Mouse (Mus musculus): ENCODE measurements around the gene Vps53. TPM values are rescaled to one million over a fixed set of nuclear protein-coding genes. Genes with fewer than 3 reads are reported as not detected.
A peak's percentile ranks its signal among the peaks of the same experiment; 100 is the strongest.
"Not testable (repeated sequence)": the region's sequence is repeated elsewhere in the genome, so short reads cannot be mapped to it uniquely, and the experiment has no call there.

Vps53 gene
- total RNA-seq (2021): 43.1 and 55.1 TPM in 2 replicates
- long read RNA-seq, transcript Vps53-201 (22 exons, 2,833 nt): major isoform, 16 of 25 reads
- long read RNA-seq, partial matches to known transcripts: 3 of 25 reads
- long read RNA-seq, other reads (novel, unspliced or antisense): 5 of 25 reads

DNA sequence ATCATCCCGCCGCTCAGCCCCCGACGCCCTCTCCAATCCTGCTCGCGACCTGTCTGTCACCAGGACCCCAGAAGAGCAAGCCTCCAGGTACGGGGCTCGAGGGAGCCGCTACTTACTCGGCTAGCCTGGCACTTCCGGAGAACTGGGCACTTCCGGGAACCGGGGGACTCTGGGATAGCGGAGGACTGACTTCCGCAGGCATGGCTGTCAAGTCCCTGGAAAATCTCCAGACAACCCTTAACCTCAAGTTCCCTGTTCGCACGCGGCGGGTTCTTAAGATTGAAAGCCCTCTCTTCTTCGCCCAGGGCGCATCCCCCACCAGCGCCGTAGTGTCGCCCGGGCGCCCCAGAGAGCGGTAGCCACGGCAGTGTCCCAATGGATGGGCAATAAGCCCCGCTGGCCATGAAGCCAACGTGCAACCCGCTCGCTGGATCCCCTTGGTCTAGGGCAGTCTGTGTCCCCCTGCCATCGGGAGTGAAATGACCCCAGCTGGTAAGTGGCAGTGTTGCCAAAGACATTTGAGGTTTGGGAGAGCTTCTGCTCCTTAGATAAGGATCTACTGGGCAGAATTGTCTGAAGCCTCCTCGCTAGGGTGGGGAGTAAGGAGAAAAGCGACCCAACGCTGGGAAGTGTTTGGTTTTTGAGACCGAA is at the start of gene Vps53, which contains the start of gene Fam57a:
Gene Vps53 (minus strand): TSS at position 153 of the 651 bp plus-strand sequence.
Gene Fam57a (plus strand): TSS at position 177 of the 651 bp plus-strand sequence.
- peak; percentile 89 for DNase-seq

DNA sequence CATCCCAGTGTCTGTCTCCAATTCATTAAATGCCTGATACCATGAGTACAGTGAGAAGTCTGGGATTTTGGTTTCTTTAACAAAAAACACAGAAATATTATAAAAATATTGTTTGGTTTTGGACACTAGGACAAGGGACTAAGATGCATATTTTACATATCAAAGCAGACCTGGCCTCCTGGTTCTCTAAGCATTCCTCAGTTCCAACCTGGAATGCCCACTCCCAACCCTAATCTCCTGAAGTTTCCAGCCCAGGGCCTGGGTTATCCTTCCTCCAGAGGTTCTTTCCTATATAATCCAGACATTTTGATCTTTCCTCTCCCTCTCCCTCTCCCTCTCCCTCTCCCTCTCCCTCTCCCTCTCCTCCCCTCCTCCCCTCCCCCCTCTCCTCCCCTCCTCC is 45.6 kb upstream of the Vps53 start:
- DNase-seq: no peak

DNA sequence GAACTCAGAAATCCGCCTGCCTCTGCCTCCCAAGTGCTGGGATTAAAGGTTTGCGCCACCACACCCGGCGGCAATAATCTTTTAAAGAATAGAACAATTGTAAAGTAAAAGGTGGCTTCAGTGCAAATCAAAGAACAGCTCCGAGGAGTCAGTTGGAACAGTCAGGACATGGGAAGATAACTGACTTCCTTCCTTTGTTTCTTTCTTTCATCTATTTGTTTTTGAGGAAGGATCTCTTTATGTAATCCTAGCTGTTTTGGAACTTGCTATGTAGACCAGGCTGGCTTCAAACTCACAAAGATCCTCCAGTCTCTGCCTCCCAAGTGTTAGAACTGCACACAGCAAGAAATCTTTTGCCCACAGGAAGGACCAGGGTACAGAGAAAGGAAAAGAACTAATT is 45.2 kb upstream of the Vps53 start:
- no peak for DNase-seq

DNA sequence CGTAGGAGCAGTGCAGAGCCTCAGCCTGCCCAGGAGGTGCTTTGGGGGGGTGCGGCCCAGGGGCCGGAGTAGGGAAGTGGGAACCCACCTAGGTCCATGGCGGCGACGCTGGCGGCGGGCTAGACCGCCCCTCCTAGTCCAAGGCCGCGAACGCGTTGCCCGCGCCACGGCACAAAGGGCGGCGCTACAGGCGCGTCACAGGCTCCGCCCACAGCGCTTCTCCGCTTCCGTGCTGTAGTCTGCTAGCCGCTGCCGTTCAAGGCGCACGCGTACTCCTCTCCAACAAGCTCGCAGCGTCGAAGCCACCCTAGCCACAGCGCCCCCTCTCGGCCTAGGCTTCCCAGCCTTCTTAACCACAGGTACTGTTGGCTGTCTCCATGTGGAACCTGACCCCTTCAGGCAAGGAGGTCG is 37.9 kb upstream of the Vps53 start, which contains the start of the genes Dbil5 and Gemin4:
Gene Dbil5 (plus strand): TSS at position 219 of the 411 bp plus-strand sequence.
Gene Gemin4 (minus strand): TSS at position 275 of the 411 bp plus-strand sequence.
- DNase-seq: peak; percentile 97

DNA sequence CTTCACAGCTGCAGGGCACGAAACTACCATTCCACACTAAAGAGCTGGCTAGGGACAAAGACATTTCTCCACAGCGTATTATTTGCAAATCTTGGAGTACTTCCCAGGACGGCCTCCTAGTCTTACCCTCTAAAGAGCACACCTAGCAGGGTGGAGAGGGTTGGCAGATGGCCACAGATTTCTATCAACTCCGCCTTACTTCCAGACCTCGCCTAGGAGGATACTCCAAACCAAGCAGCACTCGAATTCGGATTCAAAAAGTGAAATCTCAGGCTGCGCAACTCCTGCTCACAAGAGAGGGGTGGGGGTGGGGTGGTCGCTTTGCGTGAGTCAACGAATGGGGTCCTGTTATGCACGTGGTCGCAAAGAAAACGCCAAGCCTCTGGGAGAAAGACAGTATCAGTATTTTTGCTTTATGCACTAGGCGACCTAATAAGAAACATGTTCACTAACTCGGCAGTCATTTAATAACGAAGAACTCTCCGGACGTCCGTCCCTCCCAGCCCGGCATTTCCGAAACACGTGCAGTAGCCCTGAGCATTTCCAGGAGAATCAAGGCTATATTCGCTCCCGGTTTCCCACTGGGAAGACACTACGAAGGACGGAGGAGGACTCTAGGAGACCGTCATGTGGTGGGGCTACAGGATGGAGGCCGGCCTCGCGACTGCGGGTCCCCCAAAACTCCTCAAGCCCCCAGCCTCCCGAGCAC is 37.4 kb upstream of the Vps53 start:
- DNase-seq: peak; percentile 9

DNA sequence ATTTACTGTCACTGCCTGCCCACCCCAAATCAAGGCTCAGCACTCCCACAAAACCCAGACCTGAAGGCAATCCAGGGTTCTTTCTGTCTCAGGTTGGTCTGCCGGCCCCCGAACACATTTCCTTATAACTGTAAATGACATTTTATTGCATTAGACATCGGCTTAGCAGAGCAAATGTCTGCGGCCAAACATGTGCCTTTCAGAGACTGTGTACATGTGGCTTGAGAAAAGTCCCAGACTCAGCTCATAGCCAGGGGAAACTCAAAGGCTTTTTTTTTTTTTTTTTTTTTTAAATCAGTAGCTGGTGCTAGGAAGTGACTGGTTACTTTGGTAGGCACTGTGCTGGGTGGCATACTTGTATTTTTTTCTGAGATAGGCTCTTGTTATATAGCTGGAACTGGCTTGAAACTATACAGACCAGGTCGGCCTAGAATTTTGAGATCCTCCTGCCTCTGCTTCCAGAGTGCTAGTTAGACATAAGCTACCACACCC is 36.6 kb upstream of the Vps53 start:
- no peak for DNase-seq

DNA sequence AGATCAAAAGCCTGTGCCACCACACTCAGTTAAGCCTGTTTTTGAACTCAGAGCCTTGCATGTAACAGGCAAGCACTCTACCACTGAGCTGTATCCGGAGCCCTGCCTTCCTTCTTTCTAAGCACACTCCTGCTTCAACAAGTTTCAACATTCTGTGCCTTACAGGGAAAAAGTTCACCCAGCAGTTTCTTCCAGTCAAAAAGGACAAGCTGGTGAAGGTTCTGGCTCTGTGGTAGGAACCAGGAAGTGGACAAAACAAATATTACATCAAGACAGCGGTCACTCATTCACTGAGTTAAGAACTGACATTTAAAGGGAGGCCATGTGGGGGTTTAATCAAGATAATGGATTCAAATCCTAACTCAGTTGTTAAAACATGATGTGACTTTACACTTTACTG is 35.6 kb upstream of the Vps53 start:
- no peak for DNase-seq

DNA sequence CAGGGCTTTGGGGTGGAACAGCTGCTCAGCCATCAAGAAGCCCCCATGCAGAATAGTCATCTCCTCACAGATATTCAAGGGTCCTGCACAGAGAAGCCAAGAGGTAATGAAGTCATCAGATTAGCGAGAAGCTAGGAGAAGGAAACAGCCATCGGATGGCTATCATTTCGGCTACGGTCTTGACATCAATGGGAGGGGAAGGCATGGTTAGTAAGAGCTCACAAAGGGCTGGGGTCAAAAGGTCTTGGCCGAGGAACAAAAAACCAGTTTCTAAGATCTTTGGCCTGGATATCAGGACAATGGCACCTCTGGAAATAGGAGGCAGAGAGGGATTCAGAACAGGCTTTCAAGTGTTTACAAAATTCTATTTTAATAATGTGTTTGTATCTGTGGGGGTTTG is 34.4 kb upstream of the Vps53 start:
- no peak for DNase-seq

DNA sequence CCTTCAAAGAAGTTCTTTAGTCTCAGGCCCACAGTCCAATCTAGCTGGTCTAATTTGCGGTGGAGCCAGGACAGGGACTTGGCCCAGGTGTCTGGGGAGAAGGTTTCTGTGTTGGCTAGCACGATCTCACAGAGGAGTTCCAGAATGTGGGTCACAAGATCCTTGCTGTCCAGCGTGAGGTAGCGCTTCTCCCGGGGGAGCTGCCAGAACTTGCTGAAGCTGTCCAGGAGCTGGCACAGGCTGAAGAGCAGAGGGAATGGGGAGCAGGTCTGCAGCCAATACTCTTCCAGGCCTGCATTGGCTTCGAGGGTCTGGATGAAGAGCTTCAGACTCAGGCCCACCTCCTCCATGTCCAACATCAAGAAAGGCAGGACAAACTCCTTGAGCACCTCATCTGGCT is 32.1 kb upstream of the Vps53 start:
- DNase-seq: not testable (repeated sequence)

DNA sequence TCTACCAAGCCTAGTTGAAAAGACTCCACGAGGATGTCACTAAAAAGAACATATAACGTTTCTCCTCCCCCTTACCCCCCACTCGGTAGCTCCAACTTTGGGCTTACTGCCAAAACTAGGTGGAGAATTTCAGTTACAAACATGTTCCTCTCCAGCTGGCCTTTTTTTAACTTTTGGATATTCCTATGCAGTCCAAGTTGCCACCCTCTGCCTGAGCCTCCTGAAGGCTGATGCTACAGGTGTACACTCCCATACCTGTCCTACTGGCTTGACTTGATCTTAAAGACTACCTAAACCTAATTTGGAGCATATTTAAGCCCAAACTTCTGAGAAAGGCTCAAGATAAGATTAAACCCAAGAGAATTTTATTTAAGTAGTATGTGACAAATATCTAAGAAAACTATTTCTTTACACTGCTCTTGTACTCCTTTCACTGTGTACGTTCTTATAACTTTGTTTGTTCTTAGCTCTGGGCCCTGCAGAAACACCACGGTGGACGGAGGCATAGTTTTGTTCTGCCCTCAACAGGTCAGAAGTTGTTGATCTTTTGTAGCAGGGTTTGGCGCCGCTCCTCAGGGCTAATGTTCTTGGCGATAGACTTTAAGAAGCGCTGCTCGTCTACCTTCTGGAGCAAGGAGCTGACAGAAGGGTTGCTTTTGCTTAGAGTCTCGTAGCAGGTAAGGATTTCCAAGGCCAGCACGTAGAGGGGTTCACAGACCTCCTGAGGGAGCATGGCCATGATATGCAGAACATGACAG is 31.0 kb upstream of the Vps53 start:
- no peak for DNase-seq

DNA sequence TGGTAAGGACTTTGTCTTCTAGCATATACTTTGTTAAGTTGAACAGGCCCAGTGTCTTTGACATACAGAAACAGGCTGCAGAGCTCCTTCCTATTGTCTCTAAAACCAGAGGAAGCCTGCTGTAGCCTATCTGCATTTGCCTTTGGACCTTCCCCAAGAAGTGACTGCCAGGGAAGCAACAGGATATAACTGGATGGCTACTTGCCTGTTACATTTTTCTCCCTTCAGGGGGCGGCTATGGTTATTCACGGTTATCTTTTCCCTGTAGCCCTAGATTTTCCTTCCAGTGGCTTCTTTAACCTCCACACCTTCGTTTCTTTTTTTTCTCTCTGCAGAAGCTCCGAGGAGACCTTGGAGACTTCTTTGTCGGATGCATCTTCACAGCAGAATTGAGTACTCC is 27.3 kb upstream of the Vps53 start:
- DNase-seq: no peak

DNA sequence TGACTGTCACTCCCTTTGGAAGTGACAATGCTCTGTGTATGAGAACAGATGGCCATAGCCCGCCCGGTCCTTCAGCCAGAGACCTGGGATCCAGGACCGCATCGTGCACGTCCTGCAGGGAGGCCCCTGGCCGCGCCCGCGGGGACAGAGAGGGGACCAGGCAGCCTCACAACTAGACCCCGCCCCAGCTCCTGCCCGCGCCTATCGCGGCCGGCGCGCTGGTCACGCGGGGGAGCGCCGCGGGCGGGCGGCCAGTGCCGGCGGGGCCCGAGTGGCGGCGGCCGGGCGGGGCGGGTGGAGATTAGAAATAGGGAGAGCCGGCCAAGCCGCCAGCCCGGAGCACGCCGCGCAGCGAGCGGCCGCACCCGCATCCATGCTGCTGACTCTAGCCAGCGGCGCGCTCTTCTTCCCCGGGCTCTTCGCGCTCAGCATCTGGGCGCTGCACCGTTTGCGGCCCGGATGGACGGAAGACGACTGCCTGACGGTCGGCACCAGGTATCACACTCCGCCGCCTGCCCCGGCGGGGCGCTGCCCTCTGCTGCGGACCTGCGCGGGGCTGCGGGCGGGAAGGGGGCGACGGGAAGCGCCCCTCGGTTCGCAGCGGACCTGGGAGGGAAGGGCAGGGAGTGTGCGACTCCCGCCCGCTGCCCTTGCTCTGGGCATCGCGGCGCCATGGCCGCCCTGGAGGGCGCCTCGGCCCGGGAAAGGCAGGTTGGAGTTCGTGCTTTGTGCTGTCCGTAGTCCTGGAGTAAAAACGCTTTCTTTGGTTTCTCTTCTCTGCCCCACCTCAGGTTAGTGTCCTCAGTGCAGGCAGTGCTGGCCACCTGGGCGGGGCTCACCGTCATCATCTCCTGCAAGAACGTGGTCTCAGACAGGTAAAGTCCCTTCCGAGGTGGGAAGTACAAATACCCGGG is 22.6 kb upstream of the Vps53 start:
- peak; percentile 92 for DNase-seq

DNA sequence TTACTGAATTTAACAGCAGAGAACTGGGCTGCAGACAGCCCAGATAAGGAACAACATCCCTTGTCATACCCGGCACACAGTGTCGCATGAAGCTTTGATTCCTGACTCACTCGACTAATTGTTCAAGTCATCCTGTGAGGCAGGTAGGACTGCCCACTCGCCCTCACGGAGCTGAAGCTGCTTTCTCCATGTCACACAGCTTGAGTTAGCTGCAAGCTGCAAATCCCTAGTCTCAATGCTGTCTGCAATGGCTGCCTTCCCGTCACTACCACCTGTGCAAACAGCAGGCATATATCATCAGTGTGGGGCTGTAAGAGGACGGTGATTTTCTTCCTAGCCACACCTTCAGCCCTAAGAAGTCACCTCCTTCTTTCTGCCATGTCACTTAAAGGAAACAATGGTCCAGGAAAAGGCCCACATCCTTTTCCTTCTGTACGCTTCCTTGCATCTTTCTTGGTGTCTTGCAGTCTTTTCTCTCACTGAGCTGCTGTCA is 17.6 kb upstream of the Vps53 start:
- no peak for DNase-seq

DNA sequence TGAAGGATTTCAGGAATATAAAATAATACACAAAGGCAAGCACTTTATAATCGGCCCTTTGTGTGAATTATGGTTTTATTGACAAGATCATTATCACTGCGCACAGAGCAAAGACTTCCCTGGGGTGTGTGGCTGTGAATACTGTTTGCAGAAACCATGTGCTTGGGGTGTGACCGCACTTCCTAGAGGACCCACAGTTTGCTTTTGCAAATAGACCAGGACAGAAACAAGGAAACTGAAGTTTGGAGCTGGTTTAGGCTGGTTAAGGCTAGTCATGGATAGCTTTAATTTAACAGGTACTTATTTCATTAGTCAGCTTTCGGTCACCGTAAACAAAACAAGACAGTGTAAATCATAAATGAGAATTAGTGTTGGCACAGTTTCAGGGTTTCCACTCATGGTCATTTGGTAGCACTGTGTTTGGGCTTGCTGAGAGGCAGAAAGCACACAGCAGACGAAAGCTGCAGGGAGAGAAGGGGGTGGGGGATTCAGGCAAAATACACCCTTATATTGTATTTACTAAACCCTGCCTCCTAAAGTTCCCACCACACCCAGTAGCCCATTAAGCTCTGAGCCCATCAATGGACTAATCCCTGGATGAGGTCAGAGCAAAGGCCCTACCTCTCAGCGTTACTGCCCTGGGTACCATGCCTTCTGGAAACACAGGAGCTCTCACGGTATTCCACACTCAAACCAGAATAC is 17.0 kb upstream of the Vps53 start:
- no peak for DNase-seq

DNA sequence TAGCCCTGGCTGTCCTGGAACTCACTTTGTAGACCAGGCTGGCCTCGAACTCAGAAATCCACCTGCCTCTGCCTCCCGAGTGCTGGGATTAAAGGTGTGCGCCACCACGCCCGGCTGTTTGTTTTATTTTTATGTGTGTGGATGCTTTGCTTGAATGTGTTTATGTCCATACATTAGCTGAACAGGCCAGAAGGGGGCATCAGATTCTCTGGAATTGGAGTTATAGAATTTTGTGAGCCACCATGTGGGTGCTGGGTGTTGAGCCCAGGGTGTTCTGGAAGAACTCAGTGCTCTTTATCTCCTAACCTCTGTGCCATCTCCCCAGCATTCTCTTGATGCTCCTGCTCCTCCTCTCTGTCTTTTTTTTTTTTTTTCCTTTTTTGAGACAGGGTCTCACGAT is 7.5 kb upstream of the Vps53 start:
- DNase-seq: no peak

DNA sequence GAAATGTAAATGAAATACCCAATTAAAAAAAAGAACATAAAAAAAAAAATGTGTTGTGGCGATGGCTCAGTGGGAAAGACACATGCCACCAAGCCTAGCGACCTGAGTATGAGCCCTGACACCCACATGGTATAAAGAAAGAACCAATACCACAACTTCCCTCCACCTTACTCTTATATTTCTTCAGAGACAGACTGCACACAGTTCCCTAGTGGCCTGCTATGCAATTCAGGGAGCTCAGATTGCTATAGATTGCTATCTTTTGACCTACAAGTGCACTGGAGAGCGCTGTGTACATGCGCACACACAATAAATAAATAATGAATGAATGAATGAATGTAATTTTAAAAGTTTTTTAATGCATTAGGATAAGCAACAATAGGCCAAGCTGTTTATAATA is 4.3 kb upstream of the Vps53 start:
- DNase-seq: no peak

DNA sequence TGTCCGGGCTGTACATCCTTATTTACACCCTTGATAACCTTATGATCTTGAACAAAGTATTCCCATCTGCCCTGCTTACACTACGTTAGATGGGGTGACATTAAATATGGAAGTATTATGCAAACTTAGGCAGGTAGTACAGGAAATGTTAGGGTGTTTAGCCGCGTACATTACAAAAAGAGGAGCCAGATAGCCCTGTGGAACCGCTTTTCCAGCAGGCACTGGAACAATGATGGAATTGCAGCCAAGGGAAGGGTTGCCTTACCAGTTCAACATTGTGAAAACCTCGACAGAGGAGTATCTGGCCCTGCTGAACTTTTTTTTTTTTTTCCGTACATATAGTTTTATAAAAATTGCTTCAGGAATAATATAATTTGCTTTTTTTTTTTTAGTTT is 696 bp upstream of the Vps53 start:
- DNase-seq: no peak

DNA sequence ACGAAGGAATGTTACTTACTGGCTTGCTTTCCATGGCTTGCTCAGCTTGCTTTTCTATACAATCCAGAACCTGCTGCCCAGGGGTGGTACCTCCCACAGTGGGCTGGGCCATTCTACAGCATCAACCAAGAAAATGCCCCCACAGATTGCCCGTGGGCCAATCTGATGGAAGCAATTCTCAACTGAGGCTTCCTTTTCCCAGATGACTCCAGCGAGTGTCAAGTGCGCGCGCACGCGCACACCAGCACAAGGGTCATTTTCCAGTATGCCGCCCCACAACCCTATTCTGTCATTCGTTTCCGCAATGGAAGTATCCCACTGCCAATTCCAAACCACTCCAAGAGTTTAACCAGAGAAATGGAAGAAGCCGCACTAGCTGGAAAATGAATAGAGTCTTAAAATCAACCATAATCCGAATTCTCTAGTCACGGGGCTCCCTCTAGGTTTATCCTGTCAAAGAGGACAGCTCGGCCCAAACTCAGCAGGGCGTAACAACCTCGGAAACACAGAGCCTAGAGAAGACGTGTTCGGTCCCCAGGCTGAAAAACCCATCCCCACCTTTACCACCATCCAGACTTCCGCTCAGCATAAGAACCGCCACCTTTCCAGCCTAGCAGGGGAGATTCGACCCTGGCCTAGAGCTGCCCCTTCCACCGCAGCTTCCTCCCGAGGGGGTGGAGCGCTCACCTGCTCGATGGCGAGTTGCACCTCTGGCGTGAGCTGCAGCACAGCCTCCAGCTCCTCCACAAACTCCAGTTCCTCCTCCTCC is 537 bp downstream of the Vps53 start:
- DNase-seq: peak; percentile 33

DNA sequence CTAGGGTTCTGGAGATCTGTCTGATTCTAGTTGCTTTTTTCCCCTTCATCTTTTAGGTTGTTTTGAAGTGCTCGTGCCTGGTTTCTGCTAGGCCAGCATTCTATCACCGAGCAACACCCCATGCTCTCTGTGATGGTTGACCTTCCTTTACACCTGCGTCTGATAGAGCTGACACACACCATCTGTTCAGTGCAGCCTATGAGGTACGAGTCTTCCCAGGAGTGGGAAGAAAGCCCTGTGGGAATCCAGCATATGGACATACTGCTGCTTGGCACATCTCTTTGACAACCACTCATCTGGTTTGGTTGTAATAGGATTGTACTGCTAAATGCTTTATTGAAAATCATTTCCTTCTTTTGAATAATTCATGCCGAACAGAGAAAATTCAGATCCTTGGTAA is 9.2 kb downstream of the Vps53 start:
- DNase-seq: no peak

DNA sequence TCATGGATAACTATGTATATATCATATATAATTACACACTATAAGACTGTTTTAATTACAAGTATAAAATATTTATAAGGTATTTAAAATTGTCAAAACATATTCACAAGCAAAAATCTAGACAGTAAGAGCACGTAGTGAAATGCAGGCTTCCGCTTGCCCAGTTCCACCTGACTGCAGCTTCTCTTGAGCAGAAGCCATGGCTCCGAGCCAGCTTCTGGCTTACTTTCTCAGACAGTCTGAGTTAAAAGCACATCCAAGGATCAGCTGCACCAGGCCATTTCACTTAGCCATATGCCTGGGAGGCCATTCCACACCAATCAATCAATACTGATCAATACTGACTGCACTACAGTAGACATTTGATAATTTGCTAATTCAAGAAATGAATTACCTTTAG is 10.5 kb downstream of the Vps53 start:
- DNase-seq: no peak

Measured in adrenal gland, postnatal 25 days (tissue).